27 mouse cellular contexts compared by ENCODE assay signal in the genomic region with DNA sequence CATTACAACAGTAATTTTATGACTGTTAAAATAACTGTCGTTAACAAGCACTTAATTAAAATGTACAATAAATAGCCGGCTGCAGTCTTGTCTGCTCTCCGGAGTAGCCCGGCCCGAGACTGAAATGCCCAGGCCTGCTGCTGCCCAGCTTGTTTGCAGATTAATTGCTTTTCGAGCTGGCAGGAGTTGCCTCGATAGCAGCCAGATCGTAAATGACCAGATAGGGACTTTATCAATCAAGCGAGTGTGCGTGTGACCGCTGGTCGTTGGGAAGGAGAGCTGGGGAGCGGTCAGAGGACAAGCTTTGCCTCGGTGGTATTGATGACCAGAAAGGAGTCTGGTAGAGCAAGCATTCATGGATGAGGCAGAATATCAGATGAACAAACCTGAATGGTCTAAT. TPM values are rescaled to one million over a fixed set of nuclear protein-coding genes. Genes with fewer than 3 reads are reported as not detected.
DNase-seq lines count a peak whose midpoint lies in the region; ATAC-seq and TF ChIP-seq lines count a peak whose summit lies in the region.
"Had no signal": no experiment of that assay in that cellular context is flagged by ENCODE, and none has a peak within 500 bp of the region (broad histone marks: within the 10 kb centered on the region; RNA-seq: fewer than 3 reads in every experiment).

No protein-coding gene starts in this region.

- no peak overlapping the region for H3K4me2 ChIP-seq in hindbrain, embryonic 12.5 days (replicated peaks)
- no peak overlapping the region for H3K4me2 ChIP-seq in midbrain, embryonic 12.5 days (replicated peaks)
- no peak overlapping the region for H3K4me2 ChIP-seq in midbrain, embryonic 16.5 days (ENCODE audit: low read length)
- no peak overlapping the region for H3K4me2 ChIP-seq in midbrain, postnatal 0 days (ENCODE audit: low read depth, low read length, poor library complexity, severe bottlenecking)
- no peak overlapping the region for H3K4me2 ChIP-seq in midbrain, embryonic 15.5 days
- H3K4me2 ChIP-seq: embryonic facial prominence, embryonic 13.5 days; forebrain, embryonic 12.5 days; forebrain, embryonic 15.5 days; heart, embryonic 12.5 days; heart, embryonic 15.5 days; hindbrain, embryonic 15.5 days had no signal

- H3K4me1 ChIP-seq in hindbrain, embryonic 12.5 days, result peaks cover 30% of the 10 kb centered on the region
- H3K4me1 ChIP-seq in hindbrain, embryonic 10.5 days (replicated peaks), result peaks cover 21% of the 10 kb centered on the region
- H3K4me1 ChIP-seq in midbrain, embryonic 12.5 days, result peaks cover 12% of the 10 kb centered on the region; the same call in 1 of the 2 replicates
- no peaks in the 10 kb centered on the region; the same call in 1 of the 2 replicates for H3K4me1 ChIP-seq in midbrain, embryonic 16.5 days (ENCODE audit: control insufficient read depth, insufficient read depth, low read length)
- no peaks in the 10 kb centered on the region for H3K4me1 ChIP-seq in midbrain, postnatal 0 days (ENCODE audit: insufficient read depth, low read length)
- H3K4me1 ChIP-seq in midbrain, embryonic 15.5 days, result peaks cover 5% of the 10 kb centered on the region; the same call in 1 of the 2 replicates
- H3K4me1 ChIP-seq: forebrain, embryonic 15.5 days had no signal

- H3K36me3 ChIP-seq in hindbrain, embryonic 12.5 days, result no peaks in the 10 kb centered on the region
- no peaks in the 10 kb centered on the region for H3K36me3 ChIP-seq in hindbrain, embryonic 10.5 days
- no peaks in the 10 kb centered on the region for H3K36me3 ChIP-seq in midbrain, embryonic 12.5 days
- H3K36me3 ChIP-seq in midbrain, embryonic 16.5 days (ENCODE audit: control insufficient read depth, insufficient read depth, low read length), result no peaks in the 10 kb centered on the region
- H3K36me3 ChIP-seq in midbrain, postnatal 0 days (ENCODE audit: insufficient read depth, low read length), result no peaks in the 10 kb centered on the region
- H3K36me3 ChIP-seq in midbrain, embryonic 15.5 days (replicated peaks), result no peaks in the 10 kb centered on the region
- H3K36me3 ChIP-seq: embryonic facial prominence, embryonic 10.5 days; embryonic facial prominence, embryonic 13.5 days; forebrain, embryonic 12.5 days; forebrain, embryonic 15.5 days; heart, embryonic 12.5 days; heart, embryonic 15.5 days; hindbrain, embryonic 15.5 days had no signal

- H3K4me3 ChIP-seq in hindbrain, embryonic 12.5 days, result no peak overlapping the region
- H3K4me3 ChIP-seq in hindbrain, embryonic 10.5 days, result no peak overlapping the region
- no peak overlapping the region for H3K4me3 ChIP-seq in midbrain, embryonic 12.5 days
- H3K4me3 ChIP-seq in midbrain, embryonic 16.5 days (ENCODE audit: low read depth, low read length), result no peak overlapping the region
- no peak overlapping the region for H3K4me3 ChIP-seq in midbrain, postnatal 0 days (ENCODE audit: low read depth, low read length)
- H3K4me3 ChIP-seq in midbrain, embryonic 15.5 days, result no peak overlapping the region
- H3K4me3 ChIP-seq: embryonic facial prominence, embryonic 10.5 days; embryonic facial prominence, embryonic 13.5 days; erythroblast, embryonic 14.5 days; forebrain, embryonic 12.5 days; forebrain, embryonic 15.5 days; heart, embryonic 12.5 days; heart, embryonic 15.5 days; hindbrain, embryonic 15.5 days had no signal

- WGBS in hindbrain, embryonic 12.5 days, result 65% methylated on average over 14 of the region's 14 CpGs
- 89% methylated on average over 14 of the region's 14 CpGs for WGBS in hindbrain, embryonic 10.5 days
- 80% methylated on average over 14 of the region's 14 CpGs for WGBS in midbrain, embryonic 12.5 days
- whole genome bisulfite sequencing in midbrain, embryonic 16.5 days, result 61% methylated on average over 14 of the region's 14 CpGs
- 69% methylated on average over 14 of the region's 14 CpGs for WGBS in midbrain, postnatal 0 days
- 64% methylated on average over 14 of the region's 14 CpGs for WGBS in midbrain, embryonic 15.5 days

- no peaks in the 10 kb centered on the region for H3K9me3 ChIP-seq in hindbrain, embryonic 12.5 days (replicated peaks)
- no peaks in the 10 kb centered on the region for H3K9me3 ChIP-seq in hindbrain, embryonic 10.5 days
- H3K9me3 ChIP-seq in midbrain, embryonic 12.5 days, result no peaks in the 10 kb centered on the region
- H3K9me3 ChIP-seq in midbrain, embryonic 16.5 days (replicated peaks; ENCODE audit: control insufficient read depth, low read length, poor library complexity, severe bottlenecking), result no peaks in the 10 kb centered on the region
- no peaks in the 10 kb centered on the region for H3K9me3 ChIP-seq in midbrain, postnatal 0 days (ENCODE audit: low read length)
- no peaks in the 10 kb centered on the region for H3K9me3 ChIP-seq in midbrain, embryonic 15.5 days
- H3K9me3 ChIP-seq: embryonic facial prominence, embryonic 10.5 days; embryonic facial prominence, embryonic 13.5 days; forebrain, embryonic 12.5 days; forebrain, embryonic 15.5 days; heart, embryonic 12.5 days; heart, embryonic 15.5 days; hindbrain, embryonic 15.5 days had no signal

- TF ChIP-seq CTCF in midbrain, postnatal 0 days (IDR thresholded peaks at IDR 0.05), result no peak

- no peak overlapping the region for H3K9ac ChIP-seq in hindbrain, embryonic 12.5 days
- H3K9ac ChIP-seq in midbrain, embryonic 12.5 days (replicated peaks), result no peak overlapping the region
- H3K9ac ChIP-seq in midbrain, embryonic 16.5 days (ENCODE audit: low read depth, low read length), result no peak overlapping the region
- no peak overlapping the region for H3K9ac ChIP-seq in midbrain, postnatal 0 days (replicated peaks; ENCODE audit: low read length, poor library complexity, severe bottlenecking)
- no peak overlapping the region for H3K9ac ChIP-seq in midbrain, embryonic 15.5 days
- H3K9ac ChIP-seq: embryonic facial prominence, embryonic 13.5 days; forebrain, embryonic 12.5 days; forebrain, embryonic 15.5 days; heart, embryonic 12.5 days; heart, embryonic 15.5 days; hindbrain, embryonic 15.5 days had no signal

- no peak for ATAC-seq in hindbrain, embryonic 12.5 days (ENCODE audit: low FRiP score)
- no peak for ATAC-seq in midbrain, embryonic 12.5 days (ENCODE audit: low FRiP score, low read depth)
- no peak for ATAC-seq in midbrain, embryonic 16.5 days
- no peak for ATAC-seq in midbrain, postnatal 0 days (ENCODE audit: low FRiP score)
- ATAC-seq in midbrain, embryonic 15.5 days (replicated peaks), result no peak
- ATAC-seq: CD4-positive, CD25-positive, alpha-beta regulatory T cell, adult 4 months; forebrain, embryonic 15.5 days; inflammation-experienced regulatory T-cells, adult 6 months had no signal

- 0 out of 2 replicates have a peak overlapping the region, but pooled peaks have one; percentile 19 for H3K27ac ChIP-seq in hindbrain, embryonic 12.5 days
- no peak overlapping the region for H3K27ac ChIP-seq in hindbrain, embryonic 10.5 days
- peak overlapping the region; percentile 42; the same call in 1 of the 2 replicates for H3K27ac ChIP-seq in midbrain, embryonic 12.5 days (replicated peaks)
- H3K27ac ChIP-seq in midbrain, embryonic 16.5 days (ENCODE audit: low read length), result no peak overlapping the region
- H3K27ac ChIP-seq in midbrain, postnatal 0 days (ENCODE audit: low read depth, low read length), result no peak overlapping the region
- H3K27ac ChIP-seq in midbrain, embryonic 15.5 days, result no peak overlapping the region
- H3K27ac ChIP-seq: embryonic facial prominence, embryonic 10.5 days; embryonic facial prominence, embryonic 13.5 days; forebrain, embryonic 12.5 days; forebrain, embryonic 15.5 days; heart, embryonic 15.5 days; hindbrain, embryonic 15.5 days had no signal

- DNase-seq in hindbrain, embryonic 10.5 days (ENCODE audit: low spot score), result no peak
- peak; percentile 23 for DNase-seq in midbrain, postnatal 0 days (ENCODE audit: low spot score)
- DNase-seq: adrenal gland, adult 2 months; adrenal gland, postnatal 14 days; cerebellum, adult 11 months; cerebellum, adult 9-10 months; cerebellum, postnatal 36 days; embryo, embryonic 11 days; gastrocnemius, postnatal 25 days; heart, adult 18-20 months; heart, postnatal 10 days; heart, postnatal 36 days had no signal

- peaks cover 6% of the 10 kb centered on the region for H3K27me3 ChIP-seq in hindbrain, embryonic 12.5 days
- H3K27me3 ChIP-seq in hindbrain, embryonic 10.5 days (ENCODE audit: insufficient read depth, poor library complexity, severe bottlenecking), result peaks cover 47% of the 10 kb centered on the region
- H3K27me3 ChIP-seq in midbrain, embryonic 12.5 days, result peaks cover 46% of the 10 kb centered on the region
- H3K27me3 ChIP-seq in midbrain, embryonic 16.5 days (ENCODE audit: control insufficient read depth, insufficient read depth, low read depth, low read length), result no peaks in the 10 kb centered on the region; the same call in none of the 2 replicates
- peaks cover 3% of the 10 kb centered on the region; the same call in 1 of the 2 replicates for H3K27me3 ChIP-seq in midbrain, postnatal 0 days (ENCODE audit: insufficient read depth, low read length)
- no peaks in the 10 kb centered on the region for H3K27me3 ChIP-seq in midbrain, embryonic 15.5 days (replicated peaks)
- H3K27me3 ChIP-seq: forebrain, embryonic 15.5 days had no signal

RNA-seq across cellular contexts. Expression of a gene that starts 25.8 kb away (rescaled TPM):
- polyA plus RNA-seq in hindbrain, embryonic 12.5 days (2016; fragmentation: Nextera tagmentation; extraction: Ambion mirVana), result 52.8 and 56.7 TPM in 2 replicates
- 38.1 and 45.2 TPM in 2 replicates for polyA plus RNA-seq in hindbrain, embryonic 10.5 days (2016; fragmentation: Nextera tagmentation; extraction: Ambion mirVana)
- 73.4 and 73.9 TPM in 2 replicates for polyA plus RNA-seq in midbrain, embryonic 12.5 days (2016; fragmentation: Nextera tagmentation; extraction: Ambion mirVana)
- 16.2 and 16.9 TPM in 2 replicates for polyA plus RNA-seq in midbrain, embryonic 16.5 days (2015; fragmentation: Nextera tagmentation; extraction: Ambion mirVana)
- 27.2 and 27.3 TPM in 2 replicates for total RNA-seq in midbrain, postnatal 0 days (2014; rRNA removed)
- 10.6 and 13.4 TPM in 2 replicates for polyA plus RNA-seq in midbrain, postnatal 0 days (2015; fragmentation: Nextera tagmentation; extraction: Ambion mirVana)
- polyA plus RNA-seq in midbrain, embryonic 15.5 days (2015; fragmentation: Nextera tagmentation; extraction: Ambion mirVana), result 22.1 and 26.1 TPM in 2 replicates
- total RNA-seq: MEL had no signal
- polyA plus RNA-seq: CD4-positive, CD25-positive, alpha-beta regulatory T cell, adult 4 months; erythroblast, embryonic 14.5 days; inflammation-experienced regulatory T-cells, adult 6 months had no signal

Comparison
In these comparisons a context has a peak if more than half of its experiments do, and no peak if none do; other contexts are left out.
1. H3K27ac ChIP-seq: peak in hindbrain, embryonic 12.5 days (single experiment) and midbrain, embryonic 12.5 days (single experiment); none in hindbrain, embryonic 10.5 days (single experiment), midbrain, embryonic 16.5 days (single experiment), midbrain, postnatal 0 days (single experiment) and midbrain, embryonic 15.5 days (single experiment).